In genomic region chr8:122110867-122111253, GRCm38 (mm10) we compare ENCODE assay signal across 9 mouse cellular contexts.
DNase-seq lines count a peak whose midpoint lies in the region; ATAC-seq and TF ChIP-seq lines count a peak whose summit lies in the region.
"Had no signal": no experiment of that assay in that cellular context is flagged by ENCODE, and none has a peak within 500 bp of the region (broad histone marks: within the 10 kb centered on the region; RNA-seq: fewer than 3 reads in every experiment).

No protein-coding gene starts in this region.

- H3K9me3 ChIP-seq in intestine, embryonic 16.5 days (ENCODE audit: control insufficient read depth, low read length) = no peaks in the 10 kb centered on the region
- no peaks in the 10 kb centered on the region for H3K9me3 ChIP-seq in intestine, embryonic 15.5 days
- H3K9me3 ChIP-seq: forebrain, embryonic 13.5 days had no signal

- DNase-seq in ES-CJ7 (ENCODE audit: low read depth, low spot score) = peak; percentile 50
- DNase-seq in brain, adult 2 months (ENCODE audit: low read depth, low spot score) = peak; percentile 80
- peak; percentile 69 to 88 for DNase-seq in lung, postnatal 4 days
- DNase-seq in embryo, embryonic 10 days (ENCODE audit: low spot score) = no peak
- no peak for DNase-seq in left cerebral cortex, adult 2 months (ENCODE audit: extremely low spot score in 1 of 2, low spot score in 2 of 2)
- DNase-seq: cerebellum, adult 9-10 months had no signal

- H3K4me2 ChIP-seq in intestine, embryonic 16.5 days (ENCODE audit: low read depth, low read length) = no peak overlapping the region
- no peak overlapping the region for H3K4me2 ChIP-seq in intestine, embryonic 15.5 days (replicated peaks)
- H3K4me2 ChIP-seq: forebrain, embryonic 13.5 days had no signal

- H3K27me3 ChIP-seq in intestine, embryonic 16.5 days (replicated peaks; ENCODE audit: control insufficient read depth, insufficient read depth, low read length) = 0 out of 2 replicates have a peak, but pooled peaks cover 3% of the 10 kb centered on the region
- H3K27me3 ChIP-seq in intestine, embryonic 15.5 days (replicated peaks) = no peaks in the 10 kb centered on the region
- H3K27me3 ChIP-seq: forebrain, embryonic 13.5 days had no signal

- no peaks in the 10 kb centered on the region for H3K36me3 ChIP-seq in intestine, embryonic 16.5 days (ENCODE audit: control insufficient read depth, insufficient read depth, low read length)
- H3K36me3 ChIP-seq in intestine, embryonic 15.5 days = no peaks in the 10 kb centered on the region

- H3K27ac ChIP-seq in intestine, embryonic 16.5 days (ENCODE audit: low read length) = no peak overlapping the region
- H3K27ac ChIP-seq in intestine, embryonic 15.5 days = no peak overlapping the region
- H3K27ac ChIP-seq in left cerebral cortex, adult 2 months = no peak overlapping the region
- H3K27ac ChIP-seq: forebrain, embryonic 13.5 days had no signal

- WGBS in intestine, embryonic 16.5 days = 28% methylated on average over 6 of the region's 6 CpGs
- WGBS in intestine, embryonic 15.5 days = 30% methylated on average over 6 of the region's 6 CpGs

- no peak overlapping the region for H3K4me3 ChIP-seq in intestine, embryonic 16.5 days (ENCODE audit: low read length)
- H3K4me3 ChIP-seq in intestine, embryonic 15.5 days (replicated peaks) = no peak overlapping the region
- H3K4me3 ChIP-seq in left cerebral cortex, adult 2 months = no peak overlapping the region
- H3K4me3 ChIP-seq: forebrain, embryonic 13.5 days had no signal

- no peak for TF ChIP-seq CTCF in left cerebral cortex, adult 2 months (IDR thresholded peaks at IDR 0.05)

- H3K9ac ChIP-seq in intestine, embryonic 16.5 days (ENCODE audit: low read depth, low read length) = no peak overlapping the region
- no peak overlapping the region for H3K9ac ChIP-seq in intestine, embryonic 15.5 days
- H3K9ac ChIP-seq: forebrain, embryonic 13.5 days had no signal

- intact Hi-C loops in left cerebral cortex, adult 2 months (cut with DNase I) = no loop called here

- 0 out of 2 replicates have a peak, but pooled peaks have one; percentile 5 for ATAC-seq in intestine, embryonic 16.5 days
- no peak for ATAC-seq in intestine, embryonic 15.5 days
- ATAC-seq: forebrain, embryonic 13.5 days had no signal

- H3K4me1 ChIP-seq in intestine, embryonic 16.5 days (ENCODE audit: control insufficient read depth, insufficient read depth, low read length) = peaks cover 8% of the 10 kb centered on the region
- peaks cover 23% of the 10 kb centered on the region; the same call in 1 of the 2 replicates for H3K4me1 ChIP-seq in intestine, embryonic 15.5 days (replicated peaks)

Comparison
In these comparisons a context has a peak if more than half of its experiments do, and no peak if none do; other contexts are left out.
1. DNase-seq: peak in ES-CJ7 (single experiment), brain, adult 2 months (single experiment) and lung, postnatal 4 days (2 of 2); none in embryo, embryonic 10 days (single experiment) and left cerebral cortex, adult 2 months (0 of 2).